Mouse (Mus musculus) spleen, adult 2 months (tissue): ENCODE data around the gene Arhgap45.

ENCODE experiments used
- CTCF ChIP-seq: fragments of 200-500 bp; IDR thresholded peaks from 2 replicates; pipeline ENCODE4 v1.5.1; 2011; ENCODE audit warnings: mild to moderate bottlenecking, inconsistent platforms; ENCODE audit not compliant: insufficient read depth, insufficient read length, insufficient replicate concordance; ENCODE audit errors: extremely low read depth
- POLR2A ChIP-seq: fragments of 200-500 bp; IDR thresholded peaks from 2 replicates; pipeline ENCODE4 v1.6.1; 2011; ENCODE audit warnings: low read depth, low read length, inconsistent platforms

DNA sequence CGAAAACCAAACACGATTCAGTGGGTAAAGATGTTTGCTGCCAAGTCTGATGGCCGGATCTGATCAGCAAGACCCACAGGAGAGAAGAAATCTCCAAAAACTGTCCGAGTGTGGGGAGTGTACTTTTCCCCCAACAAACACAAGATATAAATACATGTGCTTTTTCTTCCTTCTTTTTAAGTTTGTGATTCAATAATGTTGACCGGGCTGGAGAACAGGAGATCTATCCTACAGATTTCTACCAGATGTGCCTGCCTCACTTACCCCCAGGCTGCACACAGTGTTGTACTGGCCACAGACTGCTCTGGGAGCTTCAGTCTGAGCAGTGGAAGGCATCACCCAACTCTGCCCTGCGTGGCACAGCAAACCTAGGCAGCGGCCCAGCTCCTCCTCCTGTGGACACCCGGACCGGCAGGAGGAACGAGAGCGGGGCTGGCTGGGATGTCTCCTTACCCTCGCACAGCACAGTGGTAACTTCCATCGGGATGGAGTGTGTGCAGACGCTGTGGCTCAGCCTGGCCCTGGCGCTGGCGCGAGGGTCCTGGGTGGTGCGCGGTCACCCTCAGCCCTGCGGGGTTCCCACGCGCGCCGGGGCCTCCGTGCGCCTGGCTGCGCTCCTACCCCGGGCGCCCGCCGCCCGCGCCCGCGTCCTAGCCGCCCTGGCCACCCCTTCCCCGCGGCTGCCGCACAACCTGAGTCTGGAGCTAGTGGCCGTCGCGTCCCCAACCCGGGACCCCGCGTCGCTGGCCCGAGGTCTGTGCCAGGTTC is 45.9 kb upstream of the Arhgap45 start, which contains the start of gene Grin3b:
- TF ChIP-seq CTCF (no peak), POLR2A (no peak)
